In genomic region chr11:95746821-95747220, GRCm38 (mm10) we compare ENCODE assay signal across 11 mouse cellular contexts.
"Had no signal": no experiment of that assay in that cellular context is flagged by ENCODE, and none has a peak within 500 bp of the region (broad histone marks: within the 10 kb centered on the region; RNA-seq: fewer than 3 reads in every experiment).

No protein-coding gene starts in this region.

- H3K27me3 ChIP-seq: limb, embryonic 15.5 days; liver, embryonic 12.5 days; megakaryocyte, embryonic 14.5 days; midbrain, embryonic 12.5 days had no signal

- DNase-seq: kidney, postnatal 25 days; layer of hippocampus, adult 9-11 months; lung, embryonic 14.5 days; lung, postnatal 10 days; lung, postnatal 4 days; right cerebral cortex, postnatal 25 days; thymus, postnatal 36 days had no signal

- H3K9me3 ChIP-seq: limb, embryonic 15.5 days; liver, embryonic 12.5 days; midbrain, embryonic 12.5 days had no signal

- ATAC-seq: liver, embryonic 12.5 days had no signal

- H3K9ac ChIP-seq: limb, embryonic 15.5 days; liver, embryonic 12.5 days; lung, embryonic 14.5 days; midbrain, embryonic 12.5 days had no signal

- H3K4me3 ChIP-seq: limb, embryonic 15.5 days; liver, embryonic 12.5 days; megakaryocyte, embryonic 14.5 days; midbrain, embryonic 12.5 days had no signal

- H3K4me2 ChIP-seq: limb, embryonic 15.5 days; liver, embryonic 12.5 days; lung, embryonic 14.5 days; midbrain, embryonic 12.5 days had no signal

- H3K27ac ChIP-seq: limb, embryonic 15.5 days; liver, embryonic 12.5 days; midbrain, embryonic 12.5 days had no signal

- H3K4me1 ChIP-seq: limb, embryonic 15.5 days; midbrain, embryonic 12.5 days had no signal
